Mouse (Mus musculus): Measurements from ENCODE around the gene Mfsd13b. TPM values are rescaled to one million over a fixed set of nuclear protein-coding genes. Genes with fewer than 3 reads are reported as not detected.

Gene Mfsd13b
- 0.67 TPM for polyA plus RNA-seq (2017; shearing (Covaris generic))

DNA sequence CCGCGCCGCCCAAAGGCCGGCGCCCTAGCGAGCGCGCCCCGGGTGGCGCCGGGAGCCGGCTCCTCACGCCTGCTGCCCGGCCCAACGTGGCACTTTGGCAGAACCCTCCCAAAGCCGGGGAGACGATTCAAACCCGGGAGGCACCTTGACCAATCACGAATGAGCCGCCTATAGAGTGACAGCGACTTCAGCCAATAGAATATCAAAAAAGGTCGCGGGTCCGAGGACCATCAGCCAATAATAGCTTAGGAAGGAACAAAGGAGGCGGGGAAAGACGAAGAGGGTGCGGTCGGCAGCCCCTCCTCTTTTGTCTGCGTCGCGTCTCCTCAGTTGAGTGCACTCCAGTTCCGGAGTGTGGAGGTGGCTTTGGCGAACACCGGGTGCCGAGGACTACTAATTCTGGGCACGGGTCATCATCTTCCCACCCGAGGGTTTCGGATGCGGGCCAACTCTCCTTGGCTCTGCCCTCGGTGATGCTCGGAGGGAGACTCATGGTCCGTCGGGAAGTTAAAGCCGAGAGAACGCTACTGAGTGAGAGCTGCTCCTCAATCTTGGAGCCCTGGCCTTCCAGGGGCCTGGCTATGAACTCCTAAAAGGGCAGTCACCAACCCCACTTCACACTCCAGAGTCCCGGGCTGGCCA, at the start of gene Mfsd13b, which contains the start of gene Cdr2:
Mfsd13b (plus strand) TSS at position 310 of the 642 bp plus-strand sequence.
Cdr2 (minus strand) TSS at position 113 of the 642 bp plus-strand sequence.

DNA sequence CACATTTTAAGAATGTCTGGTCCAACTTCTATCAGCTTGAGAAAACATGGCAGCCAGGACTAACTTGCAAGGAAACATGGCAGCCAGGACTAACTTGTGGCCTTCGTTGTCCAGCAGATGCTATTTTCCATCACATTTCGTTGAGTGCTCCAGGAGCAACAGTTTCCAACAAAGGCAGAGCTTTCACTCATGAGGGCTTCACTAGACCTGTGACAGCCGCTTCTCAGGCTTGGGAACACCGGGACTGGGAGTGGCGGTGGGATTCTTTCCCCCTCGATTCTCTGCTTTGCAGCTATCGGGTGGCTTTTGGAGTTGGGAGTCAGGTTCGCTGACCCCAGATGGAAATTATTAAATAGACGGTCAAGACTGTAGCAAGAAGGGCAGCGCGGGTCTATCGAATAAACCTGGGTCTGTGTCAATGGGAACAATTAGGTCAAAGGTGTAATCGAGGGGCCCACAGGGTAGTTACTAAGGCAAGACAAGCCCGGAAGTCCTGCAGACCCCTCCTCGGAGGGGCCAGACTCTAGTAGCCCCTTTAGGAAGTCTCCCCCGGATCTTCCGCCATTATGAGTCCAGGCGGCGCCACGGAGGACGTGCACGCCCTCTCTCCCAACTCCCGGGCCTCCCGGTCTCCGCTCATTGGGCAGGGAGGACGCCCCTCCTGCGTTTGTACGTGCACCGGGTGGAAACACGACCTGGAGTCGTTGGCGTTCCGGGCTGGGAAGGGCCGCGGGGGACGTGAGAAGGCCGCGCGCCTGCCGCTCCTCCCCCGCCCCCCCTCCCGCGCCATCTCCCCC, 51.7 kb downstream of the Mfsd13b start, which contains the start of gene Mettl9:
Mettl9 (plus strand) TSS at position 590 of the 797 bp plus-strand sequence.

Other genes with a start within 250 kb of the Mfsd13b start
- gene Vwa3a, start 243.2 kb upstream of the Mfsd13b start, polyA plus RNA-seq (2017; shearing (Covaris generic)): not detected
- not detected for gene Gm5737, start 170.1 kb upstream of the Mfsd13b start, polyA plus RNA-seq (2017; shearing (Covaris generic))
- gene Eef2k, start 139.7 kb upstream of the Mfsd13b start, polyA plus RNA-seq (2017; shearing (Covaris generic)): 8.9 TPM
- gene Polr3e, start 64.8 kb upstream of the Mfsd13b start, polyA plus RNA-seq (2017; shearing (Covaris generic)): 26.9 TPM
- 12.2 TPM for gene Cdr2, start 197 bp upstream of the Mfsd13b start, polyA plus RNA-seq (2017; shearing (Covaris generic))
- gene Mettl9, start 51.9 kb downstream of the Mfsd13b start, polyA plus RNA-seq (2017; shearing (Covaris generic)): 57.2 TPM
- not detected for gene Igsf6, start 92.1 kb downstream of the Mfsd13b start, polyA plus RNA-seq (2017; shearing (Covaris generic))
- gene Otoa, start 99.1 kb downstream of the Mfsd13b start, polyA plus RNA-seq (2017; shearing (Covaris generic)): not detected

Data from naive thymus-derived CD4-positive, alpha-beta T cell, adult 5 months (primary cell).